Mouse (Mus musculus): ENCODE data around the gene Hacd2. TPM values are rescaled to one million over a fixed set of nuclear protein-coding genes. Genes with fewer than 3 reads are reported as not detected.
A peak's percentile ranks its signal among the peaks of the same experiment; 100 is the strongest.

The Hacd2 gene
- polyA plus RNA-seq, 1 experiment from 2014 or later: 40.8 TPM

GRCm38 (mm10) chr16:34993694-34994330 lies 28.4 kb upstream of the Hacd2 start:
- Histone ChIP-seq H3K4me3 (no peak overlapping the region), H3K9ac (no peak overlapping the region), H3K4me1 (peaks cover 5% of the 10 kb centered on the region; the same call in 1 of the 2 replicates), H3K4me2 (no peak overlapping the region), H3K27me3 (no peaks in the 10 kb centered on the region), H3K27ac (no peak overlapping the region), H3K9me3 (replicated peaks) (no peaks in the 10 kb centered on the region), H3K36me3 (ENCODE audit: poor library complexity, severe bottlenecking) (no peaks in the 10 kb centered on the region)
- 93% methylated on average over 10 of the region's 10 CpGs for WGBS
- no peak for ATAC-seq

GRCm38 (mm10) chr16:34994641-34995141 lies 27.5 kb upstream of the Hacd2 start:
- H3K27me3 ChIP-seq: no peaks in the 10 kb centered on the region
- no peak overlapping the region for H3K4me3 ChIP-seq
- no peak for ATAC-seq
- H3K9me3 ChIP-seq (replicated peaks): no peaks in the 10 kb centered on the region
- no peak overlapping the region for H3K4me2 ChIP-seq
- H3K36me3 ChIP-seq (ENCODE audit: poor library complexity, severe bottlenecking): no peaks in the 10 kb centered on the region
- H3K9ac ChIP-seq: no peak overlapping the region
- H3K27ac ChIP-seq: no peak overlapping the region
- 76% methylated on average over 9 of the region's 9 CpGs for WGBS
- H3K4me1 ChIP-seq: peaks cover 5% of the 10 kb centered on the region; the same call in 1 of the 2 replicates

GRCm38 (mm10) chr16:34996133-34996532 lies 26.1 kb upstream of the Hacd2 start:
- Histone ChIP-seq H3K27me3 (peaks cover 3% of the 10 kb centered on the region; the same call in 1 of the 2 replicates), H3K4me2 (no peak overlapping the region), H3K27ac (no peak overlapping the region), H3K4me1 (peaks cover 8% of the 10 kb centered on the region), H3K9ac (no peak overlapping the region), H3K9me3 (replicated peaks) (no peaks in the 10 kb centered on the region), H3K4me3 (no peak overlapping the region), H3K36me3 (ENCODE audit: poor library complexity, severe bottlenecking) (no peaks in the 10 kb centered on the region)
- no peak for ATAC-seq
- 49% methylated on average over 5 of the region's 5 CpGs for WGBS

- ATAC-seq: no peak
- WGBS: 65% methylated on average over 4 of the region's 4 CpGs
Observed at GRCm38 (mm10) chr16:34997052-34997451, 25.2 kb upstream of the Hacd2 start.

GRCm38 (mm10) chr16:34997576-34997975 lies 24.7 kb upstream of the Hacd2 start:
- Histone ChIP-seq H3K9ac (no peak overlapping the region), H3K4me2 (no peak overlapping the region), H3K4me1 (peaks cover 18% of the 10 kb centered on the region), H3K4me3 (no peak overlapping the region), H3K27me3 (peaks cover 3% of the 10 kb centered on the region; the same call in 1 of the 2 replicates), H3K36me3 (ENCODE audit: poor library complexity, severe bottlenecking) (no peaks in the 10 kb centered on the region), H3K9me3 (replicated peaks) (no peaks in the 10 kb centered on the region), H3K27ac (no peak overlapping the region)
- ATAC-seq: no peak
- WGBS: 74% methylated on average over 10 of the region's 10 CpGs

More at GRCm38 (mm10) chr16:34997052-34997451, 25.2 kb upstream of the Hacd2 start:
- peaks cover 18% of the 10 kb centered on the region for H3K4me1 ChIP-seq
- no peaks in the 10 kb centered on the region for H3K36me3 ChIP-seq (ENCODE audit: poor library complexity, severe bottlenecking)
- no peak overlapping the region for H3K4me2 ChIP-seq
- no peak overlapping the region for H3K27ac ChIP-seq
- no peaks in the 10 kb centered on the region for H3K9me3 ChIP-seq (replicated peaks)
- no peak overlapping the region for H3K9ac ChIP-seq
- peaks cover 3% of the 10 kb centered on the region; the same call in 1 of the 2 replicates for H3K27me3 ChIP-seq
- H3K4me3 ChIP-seq: no peak overlapping the region

GRCm38 (mm10) chr16:34999016-34999415 lies 23.2 kb upstream of the Hacd2 start:
- Histone ChIP-seq H3K4me3 (no peak overlapping the region), H3K36me3 (ENCODE audit: poor library complexity, severe bottlenecking) (no peaks in the 10 kb centered on the region), H3K4me1 (peaks cover 18% of the 10 kb centered on the region), H3K9ac (no peak overlapping the region), H3K27me3 (peaks cover 3% of the 10 kb centered on the region; the same call in 1 of the 2 replicates), H3K9me3 (replicated peaks) (no peaks in the 10 kb centered on the region), H3K27ac (0 out of 2 replicates have a peak overlapping the region, but pooled peaks have one; percentile 8), H3K4me2 (no peak overlapping the region)
- ATAC-seq: 0 out of 2 replicates have a peak, but pooled peaks have one; percentile 48
- WGBS: 77% methylated on average over 3 of the region's 3 CpGs

GRCm38 (mm10) chr16:34999986-35000385 lies 22.2 kb upstream of the Hacd2 start:
- H3K36me3 ChIP-seq (ENCODE audit: poor library complexity, severe bottlenecking): no peaks in the 10 kb centered on the region
- H3K9ac ChIP-seq: no peak overlapping the region
- peaks cover 3% of the 10 kb centered on the region; the same call in 1 of the 2 replicates for H3K27me3 ChIP-seq
- no peaks in the 10 kb centered on the region for H3K9me3 ChIP-seq (replicated peaks)
- H3K4me1 ChIP-seq: peaks cover 18% of the 10 kb centered on the region
- H3K4me2 ChIP-seq: peak overlapping the region; percentile 53
- H3K4me3 ChIP-seq: no peak overlapping the region
- WGBS: 43% methylated on average over 11 of the region's 11 CpGs
- ATAC-seq: peak; percentile 39; the same call in 1 of the 2 replicates
- H3K27ac ChIP-seq: no peak overlapping the region; the same call in 1 of the 2 replicates

GRCm38 (mm10) chr16:35000923-35001560 lies 21.2 kb upstream of the Hacd2 start:
- 3% methylated on average over 9 of the region's 10 CpGs for WGBS
- H3K4me1 ChIP-seq: peaks cover 15% of the 10 kb centered on the region
- peaks cover 3% of the 10 kb centered on the region; the same call in 1 of the 2 replicates for H3K27me3 ChIP-seq
- no peak overlapping the region for H3K27ac ChIP-seq
- H3K9ac ChIP-seq: peak overlapping the region; percentile 47; the same call in 1 of the 2 replicates
- H3K36me3 ChIP-seq (ENCODE audit: poor library complexity, severe bottlenecking): no peaks in the 10 kb centered on the region
- no peaks in the 10 kb centered on the region for H3K9me3 ChIP-seq (replicated peaks)
- peak overlapping the region; percentile 17 for H3K4me3 ChIP-seq
- peak; percentile 58; the same call in 1 of the 2 replicates for ATAC-seq
- H3K4me2 ChIP-seq: peak overlapping the region; percentile 53

GRCm38 (mm10) chr16:35004356-35004755 lies 17.9 kb upstream of the Hacd2 start:
- Histone ChIP-seq H3K4me1 (peaks cover 13% of the 10 kb centered on the region), H3K9me3 (replicated peaks) (no peaks in the 10 kb centered on the region)

GRCm38 (mm10) chr16:35004756-35005155 lies 17.5 kb upstream of the Hacd2 start:
- H3K36me3 ChIP-seq (ENCODE audit: poor library complexity, severe bottlenecking): no peaks in the 10 kb centered on the region
- no peak overlapping the region for H3K4me3 ChIP-seq
- no peak overlapping the region for H3K9ac ChIP-seq
- 87% methylated on average over 2 of the region's 2 CpGs for WGBS
- no peak overlapping the region for H3K27ac ChIP-seq
- peaks cover 13% of the 10 kb centered on the region for H3K4me1 ChIP-seq
- H3K27me3 ChIP-seq: peaks cover 3% of the 10 kb centered on the region; the same call in 1 of the 2 replicates
- ATAC-seq: no peak
- H3K4me2 ChIP-seq: no peak overlapping the region
- H3K9me3 ChIP-seq (replicated peaks): no peaks in the 10 kb centered on the region

More at GRCm38 (mm10) chr16:35004356-35004755, 17.9 kb upstream of the Hacd2 start:
- no peaks in the 10 kb centered on the region for H3K36me3 ChIP-seq (ENCODE audit: poor library complexity, severe bottlenecking)
- H3K4me2 ChIP-seq: no peak overlapping the region
- no peak for ATAC-seq
- H3K27ac ChIP-seq: no peak overlapping the region
- WGBS: 67% methylated on average over 5 of the region's 5 CpGs
- H3K27me3 ChIP-seq: peaks cover 3% of the 10 kb centered on the region; the same call in 1 of the 2 replicates
- no peak overlapping the region for H3K9ac ChIP-seq
- no peak overlapping the region for H3K4me3 ChIP-seq

GRCm38 (mm10) chr16:35006251-35006650 lies 16.0 kb upstream of the Hacd2 start:
- H3K27ac ChIP-seq: no peak overlapping the region
- ATAC-seq: no peak
- H3K27me3 ChIP-seq: no peaks in the 10 kb centered on the region
- no peak overlapping the region for H3K9ac ChIP-seq
- no peak overlapping the region for H3K4me3 ChIP-seq
- no peaks in the 10 kb centered on the region for H3K9me3 ChIP-seq (replicated peaks)
- no peak overlapping the region for H3K4me2 ChIP-seq
- H3K36me3 ChIP-seq (ENCODE audit: poor library complexity, severe bottlenecking): no peaks in the 10 kb centered on the region
- H3K4me1 ChIP-seq: peaks cover 8% of the 10 kb centered on the region
- WGBS: 81% methylated on average over 5 of the region's 5 CpGs

- no peak overlapping the region for H3K27ac ChIP-seq
- H3K4me2 ChIP-seq: no peak overlapping the region
- 52% methylated on average over 1 of the region's 1 CpGs for WGBS
- H3K9ac ChIP-seq: no peak overlapping the region
- H3K4me3 ChIP-seq: no peak overlapping the region
- H3K36me3 ChIP-seq (ENCODE audit: poor library complexity, severe bottlenecking): no peaks in the 10 kb centered on the region
- ATAC-seq: no peak
- H3K4me1 ChIP-seq: no peaks in the 10 kb centered on the region
- no peaks in the 10 kb centered on the region for H3K9me3 ChIP-seq (replicated peaks)
- H3K27me3 ChIP-seq: no peaks in the 10 kb centered on the region
Observed at GRCm38 (mm10) chr16:35007361-35007760, 14.9 kb upstream of the Hacd2 start.
